Mouse (Mus musculus): ENCODE measurements around the gene Fbxo33. TPM values are rescaled to one million over a fixed set of nuclear protein-coding genes. Genes with fewer than 3 reads are reported as not detected.
A peak's percentile ranks its signal among the peaks of the same experiment; 100 is the strongest.

The Fbxo33 gene
- polyA plus RNA-seq, 1 experiment from 2014 or later, result 4.2 TPM

DNA sequence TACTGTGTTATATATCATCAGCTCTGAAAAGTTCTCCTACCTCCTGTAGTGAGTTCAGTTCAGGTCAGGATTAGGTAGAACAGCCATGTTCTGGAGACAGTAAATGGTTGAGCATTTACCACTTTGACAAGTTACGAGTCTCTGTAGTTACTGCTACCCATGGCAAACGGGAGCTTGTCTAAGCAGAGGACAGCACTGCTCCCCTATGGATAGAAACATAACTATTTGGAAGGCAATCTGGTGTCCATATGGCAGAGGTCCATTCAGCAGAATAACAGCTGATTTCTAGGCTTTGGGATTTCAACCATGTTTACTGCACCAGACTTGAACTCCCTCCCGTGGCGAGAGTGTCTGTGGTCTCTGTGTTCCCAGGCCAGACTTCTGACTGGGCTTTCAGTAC is 23.6 kb downstream of the Fbxo33 start:
- H3K4me1 ChIP-seq, result peaks cover 16% of the 10 kb centered on the region
- H3K9me3 ChIP-seq, result no peaks in the 10 kb centered on the region
- ATAC-seq (ENCODE audit: extremely low read depth, insufficient number of reproducible peaks, low FRiP score, low TSS enrichment), result no peak
- no peaks in the 10 kb centered on the region for H3K27me3 ChIP-seq (replicated peaks)
- no peak overlapping the region for H3K9ac ChIP-seq
- H3K36me3 ChIP-seq, result peaks cover 52% of the 10 kb centered on the region
- no peak overlapping the region for H3K4me2 ChIP-seq
- H3K4me3 ChIP-seq, result no peak overlapping the region
- 87% methylated on average over 4 of the region's 4 CpGs for WGBS
- H3K27ac ChIP-seq (replicated peaks), result no peak overlapping the region

DNA sequence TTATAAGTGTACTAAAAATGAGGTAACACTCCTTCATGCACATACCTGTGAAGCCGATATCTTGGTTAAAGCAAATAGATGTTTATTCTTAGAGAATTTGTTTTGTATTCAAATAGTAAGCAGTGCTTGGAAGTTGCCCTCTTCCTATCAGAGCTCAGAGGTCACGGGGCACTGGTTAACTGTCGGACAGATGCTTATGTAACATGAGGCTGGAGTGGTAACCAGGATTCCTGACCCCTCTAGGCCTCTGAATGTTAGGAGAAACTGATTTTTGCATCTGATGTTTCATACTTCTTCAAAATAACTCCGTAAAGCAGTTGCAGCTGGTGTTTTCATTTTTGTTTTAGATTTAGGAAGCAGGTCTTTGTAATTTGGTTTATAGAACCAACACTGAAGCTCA is 24.5 kb downstream of the Fbxo33 start:
- no peak overlapping the region; the same call in 1 of the 2 replicates for H3K27ac ChIP-seq (replicated peaks)
- H3K9ac ChIP-seq, result no peak overlapping the region
- no peaks in the 10 kb centered on the region for H3K27me3 ChIP-seq (replicated peaks)
- 74% methylated on average over 4 of the region's 4 CpGs for WGBS
- H3K9me3 ChIP-seq, result no peaks in the 10 kb centered on the region
- no peak overlapping the region for H3K4me2 ChIP-seq
- peaks cover 16% of the 10 kb centered on the region for H3K4me1 ChIP-seq
- H3K4me3 ChIP-seq, result no peak overlapping the region
- ATAC-seq (ENCODE audit: extremely low read depth, insufficient number of reproducible peaks, low FRiP score, low TSS enrichment), result no peak
- peaks cover 54% of the 10 kb centered on the region for H3K36me3 ChIP-seq

DNA sequence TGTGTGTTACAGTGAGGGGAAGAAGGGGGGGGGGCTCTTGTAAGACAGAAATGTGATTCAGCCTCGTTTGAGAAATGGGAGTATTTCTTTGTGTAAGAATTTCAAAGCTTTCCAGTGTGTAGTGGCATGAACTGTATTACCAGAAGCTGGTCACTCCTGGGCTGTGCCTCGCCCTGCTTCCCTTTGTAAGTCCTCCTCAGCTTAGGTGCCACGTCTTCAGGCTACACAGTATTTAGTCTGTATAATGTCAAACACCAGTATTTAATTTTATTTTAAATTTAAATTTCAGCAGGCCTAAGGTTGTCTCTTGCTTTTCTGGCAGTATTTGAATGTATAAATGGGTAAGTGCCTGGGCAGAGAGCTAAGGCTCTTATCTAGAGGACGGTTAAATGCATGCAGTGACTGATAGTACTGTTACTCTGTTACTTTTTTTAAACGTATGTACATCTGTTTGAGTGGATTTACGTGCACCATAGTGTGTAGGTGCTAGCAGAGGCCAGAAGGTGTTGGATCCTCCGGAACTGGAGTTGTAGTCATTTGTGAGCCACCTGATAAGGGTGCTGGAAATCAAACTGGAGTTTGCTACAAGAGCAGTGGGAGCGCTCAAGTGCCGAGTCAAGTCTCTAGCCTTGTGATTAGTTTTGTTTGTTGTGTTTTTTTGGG is 25.1 kb downstream of the Fbxo33 start:
- peaks cover 52% of the 10 kb centered on the region for H3K36me3 ChIP-seq
- H3K27ac ChIP-seq (replicated peaks), result peak overlapping the region; percentile 48
- peaks cover 16% of the 10 kb centered on the region for H3K4me1 ChIP-seq
- H3K4me3 ChIP-seq, result no peak overlapping the region
- H3K27me3 ChIP-seq (replicated peaks), result no peaks in the 10 kb centered on the region
- no peaks in the 10 kb centered on the region for H3K9me3 ChIP-seq
- H3K9ac ChIP-seq, result no peak overlapping the region
- ATAC-seq (ENCODE audit: extremely low read depth, insufficient number of reproducible peaks, low FRiP score, low TSS enrichment), result no peak
- WGBS, result 33% methylated on average over 9 of the region's 9 CpGs
- no peak overlapping the region for H3K4me2 ChIP-seq

DNA sequence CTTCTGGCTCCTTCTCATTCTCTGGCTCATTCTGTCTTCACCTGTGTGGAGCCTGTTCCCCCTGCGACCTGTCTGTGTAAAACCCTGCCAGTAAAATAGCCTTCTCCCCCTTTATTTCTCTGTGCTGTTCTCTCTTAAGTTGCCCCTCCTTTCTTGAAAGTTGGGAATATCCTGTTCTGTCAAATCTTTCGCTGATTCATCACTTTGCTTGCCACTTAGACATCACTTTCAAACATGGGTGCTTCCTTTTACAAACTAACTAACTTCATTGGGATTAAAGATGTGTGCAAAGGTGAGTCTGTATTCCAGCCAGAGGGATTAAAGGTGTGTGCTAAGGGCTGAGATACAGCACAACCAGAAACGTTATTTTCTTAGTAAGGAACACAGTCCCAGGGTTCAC is 25.9 kb downstream of the Fbxo33 start:
- H3K27me3 ChIP-seq (replicated peaks), result no peaks in the 10 kb centered on the region
- no peak for ATAC-seq (ENCODE audit: extremely low read depth, insufficient number of reproducible peaks, low FRiP score, low TSS enrichment)

GRCm38 (mm10) chr12:59188086-59188682 is 31.3 kb downstream of the Fbxo33 start:
- Histone ChIP-seq H3K9ac (no peak overlapping the region), H3K4me2 (no peak overlapping the region), H3K27me3 (replicated peaks) (no peaks in the 10 kb centered on the region), H3K4me3 (no peak overlapping the region), H3K9me3 (no peaks in the 10 kb centered on the region), H3K36me3 (peaks cover 77% of the 10 kb centered on the region), H3K27ac (replicated peaks) (no peak overlapping the region), H3K4me1 (no peaks in the 10 kb centered on the region)
- WGBS, result 69% methylated on average over 12 of the region's 12 CpGs
- ATAC-seq (ENCODE audit: extremely low read depth, insufficient number of reproducible peaks, low FRiP score, low TSS enrichment), result no peak

More for the DNA sequence above, 25.9 kb downstream of the Fbxo33 start:
- peaks cover 12% of the 10 kb centered on the region for H3K4me1 ChIP-seq
- H3K27ac ChIP-seq (replicated peaks), result no peak overlapping the region
- H3K36me3 ChIP-seq, result peaks cover 51% of the 10 kb centered on the region
- H3K4me3 ChIP-seq, result no peak overlapping the region
- H3K9ac ChIP-seq, result no peak overlapping the region
- H3K4me2 ChIP-seq, result no peak overlapping the region
- no peaks in the 10 kb centered on the region for H3K9me3 ChIP-seq
- WGBS, result 70% methylated on average over 3 of the region's 3 CpGs

DNA sequence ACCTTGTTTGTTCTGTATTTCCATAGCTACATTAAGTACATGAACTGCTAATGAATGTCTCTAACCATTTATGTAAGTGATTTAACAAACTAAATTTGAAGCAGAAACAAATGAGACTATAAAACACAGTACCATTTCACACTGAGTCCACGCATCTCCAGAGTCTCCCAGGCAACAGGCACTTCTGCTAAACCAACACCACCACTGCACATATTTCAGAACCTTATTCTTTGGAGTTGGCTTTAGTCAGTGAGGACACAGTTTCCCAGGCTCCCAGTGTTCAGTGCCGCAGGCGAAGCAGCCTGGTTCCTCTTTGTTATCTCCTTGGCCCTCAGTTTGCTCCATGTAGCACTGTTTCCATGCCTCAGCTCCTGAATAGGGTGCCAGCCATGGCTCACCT is 41.7 kb downstream of the Fbxo33 start:
- H3K4me1 ChIP-seq, result no peaks in the 10 kb centered on the region
- H3K4me3 ChIP-seq, result no peak overlapping the region
- WGBS, result 89% methylated on average over 3 of the region's 3 CpGs
- no peak overlapping the region for H3K4me2 ChIP-seq
- ATAC-seq (ENCODE audit: extremely low read depth, insufficient number of reproducible peaks, low FRiP score, low TSS enrichment), result no peak
- no peaks in the 10 kb centered on the region for H3K9me3 ChIP-seq
- H3K9ac ChIP-seq, result no peak overlapping the region
- H3K27me3 ChIP-seq (replicated peaks), result no peaks in the 10 kb centered on the region
- peaks cover 90% of the 10 kb centered on the region for H3K36me3 ChIP-seq
- no peak overlapping the region for H3K27ac ChIP-seq (replicated peaks)

GRCm38 (mm10) chr12:59169935-59170334 is 49.6 kb downstream of the Fbxo33 start:
- Histone ChIP-seq H3K9me3 (no peaks in the 10 kb centered on the region), H3K4me3 (no peak overlapping the region), H3K36me3 (peaks cover 77% of the 10 kb centered on the region), H3K4me2 (no peak overlapping the region), H3K4me1 (no peaks in the 10 kb centered on the region), H3K27ac (replicated peaks) (no peak overlapping the region), H3K27me3 (replicated peaks) (no peaks in the 10 kb centered on the region), H3K9ac (no peak overlapping the region)
- WGBS, result 91% methylated on average over 4 of the region's 4 CpGs
- no peak for ATAC-seq (ENCODE audit: extremely low read depth, insufficient number of reproducible peaks, low FRiP score, low TSS enrichment)

DNA sequence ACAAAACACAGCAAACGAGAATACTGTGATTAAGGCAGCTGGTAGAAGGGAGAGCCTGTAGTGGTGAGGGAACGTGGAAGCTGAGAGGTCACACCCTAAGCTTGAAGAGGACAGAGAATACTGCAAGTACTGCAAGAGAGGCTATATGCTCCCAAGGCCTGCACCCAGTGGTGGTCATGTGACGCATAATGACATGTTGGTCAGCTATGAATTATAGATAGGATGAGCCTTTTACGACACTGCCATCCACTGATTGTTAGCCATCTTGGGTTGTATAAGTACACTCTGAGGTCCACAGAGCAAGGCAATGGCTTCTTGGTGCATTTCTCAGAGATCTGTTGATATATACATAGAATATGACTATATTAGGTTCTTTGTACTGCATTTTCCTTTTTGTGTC is 53.0 kb downstream of the Fbxo33 start:
- H3K4me1 ChIP-seq, result no peaks in the 10 kb centered on the region
- 89% methylated on average over 4 of the region's 4 CpGs for WGBS
- H3K36me3 ChIP-seq, result peaks cover 85% of the 10 kb centered on the region
- no peak overlapping the region for H3K9ac ChIP-seq
- no peak for ATAC-seq (ENCODE audit: extremely low read depth, insufficient number of reproducible peaks, low FRiP score, low TSS enrichment)
- H3K4me3 ChIP-seq, result no peak overlapping the region
- no peak overlapping the region for H3K27ac ChIP-seq (replicated peaks)
- H3K4me2 ChIP-seq, result no peak overlapping the region
- H3K9me3 ChIP-seq, result no peaks in the 10 kb centered on the region
- no peaks in the 10 kb centered on the region for H3K27me3 ChIP-seq (replicated peaks)

GRCm38 (mm10) chr12:59164522-59164921 is 55.0 kb downstream of the Fbxo33 start:
- H3K4me1 ChIP-seq, result no peaks in the 10 kb centered on the region
- no peaks in the 10 kb centered on the region for H3K27me3 ChIP-seq (replicated peaks)
- no peak overlapping the region for H3K4me2 ChIP-seq
- H3K9ac ChIP-seq, result no peak overlapping the region
- no peaks in the 10 kb centered on the region for H3K9me3 ChIP-seq
- no peak for ATAC-seq (ENCODE audit: extremely low read depth, insufficient number of reproducible peaks, low FRiP score, low TSS enrichment)
- WGBS, result 69% methylated on average over 6 of the region's 6 CpGs
- no peak overlapping the region for H3K27ac ChIP-seq (replicated peaks)
- peaks cover 85% of the 10 kb centered on the region for H3K36me3 ChIP-seq
- H3K4me3 ChIP-seq, result no peak overlapping the region

- Histone ChIP-seq H3K4me2 (no peak overlapping the region), H3K4me3 (no peak overlapping the region), H3K4me1 (no peaks in the 10 kb centered on the region), H3K9ac (no peak overlapping the region), H3K9me3 (no peaks in the 10 kb centered on the region), H3K27ac (replicated peaks) (no peak overlapping the region), H3K27me3 (replicated peaks) (no peaks in the 10 kb centered on the region), H3K36me3 (peaks cover 86% of the 10 kb centered on the region)
- no peak for ATAC-seq (ENCODE audit: extremely low read depth, insufficient number of reproducible peaks, low FRiP score, low TSS enrichment)
- WGBS, result 95% methylated on average over 2 of the region's 2 CpGs
Observed at GRCm38 (mm10) chr12:59162797-59163196, 56.7 kb downstream of the Fbxo33 start.

DNA sequence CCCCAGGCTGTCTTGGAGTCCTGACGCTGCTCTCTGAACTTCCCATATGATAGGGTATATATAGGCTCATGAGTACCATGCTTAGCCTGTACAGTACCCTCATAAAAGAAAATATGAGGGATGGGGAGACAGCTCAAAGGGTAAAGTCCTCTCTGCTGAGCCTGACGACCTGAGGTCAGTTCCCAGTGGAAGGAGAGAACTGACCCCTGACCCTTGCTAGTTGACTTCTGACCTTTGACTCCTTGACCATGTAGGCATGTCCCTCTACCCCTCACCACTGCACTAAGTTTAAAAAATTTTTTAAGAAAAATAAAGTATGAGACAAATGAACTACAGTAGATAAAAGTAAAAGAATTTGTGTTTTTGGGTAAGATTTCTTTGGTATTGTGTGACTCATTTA is 58.4 kb downstream of the Fbxo33 start:
- Histone ChIP-seq H3K4me1 (no peaks in the 10 kb centered on the region), H3K9me3 (no peaks in the 10 kb centered on the region), H3K4me3 (no peak overlapping the region), H3K36me3 (peaks cover 88% of the 10 kb centered on the region), H3K9ac (no peak overlapping the region), H3K27me3 (replicated peaks) (no peaks in the 10 kb centered on the region), H3K4me2 (no peak overlapping the region), H3K27ac (replicated peaks) (no peak overlapping the region)
- 67% methylated on average over 2 of the region's 2 CpGs for WGBS
- no peak for ATAC-seq (ENCODE audit: extremely low read depth, insufficient number of reproducible peaks, low FRiP score, low TSS enrichment)

Measured in heart, embryonic 13.5 days (tissue).